Mouse (Mus musculus): ENCODE measurements around the gene Fam71e1. TPM values are rescaled to one million over a fixed set of nuclear protein-coding genes. Genes with fewer than 3 reads are reported as not detected.
A peak's percentile ranks its signal among the peaks of the same experiment; 100 is the strongest.

Fam71e1 gene
- 10 to 100 TPM in 3 of 4 experiments, 1 to 10 TPM in 1; 10.0 to 15.5 (median 13.0) TPM for total RNA-seq (2022)

- DNase-seq, result peak; percentile 96
These were observed at the start of gene Fam71e1, which contains the start of gene Emc10 for GRCm38 (mm10) chr7:44495992-44496770. TSS of gene Fam71e1 (plus strand) at chr7:44496581. TSS of gene Emc10 (minus strand) at chr7:44496529.

- no peak for DNase-seq
These were observed 43.1 kb upstream of the Fam71e1 start for GRCm38 (mm10) chr7:44453256-44453655.

- no peak for DNase-seq
These were observed 40.1 kb upstream of the Fam71e1 start for GRCm38 (mm10) chr7:44456302-44456701.

GRCm38 (mm10) chr7:44460067-44460466, 36.3 kb upstream of the Fam71e1 start:
- DNase-seq, result no peak

- no peak for DNase-seq
These were observed 35.4 kb upstream of the Fam71e1 start for GRCm38 (mm10) chr7:44460767-44461502.

- DNase-seq, result no peak
These were observed 34.7 kb upstream of the Fam71e1 start for GRCm38 (mm10) chr7:44461503-44462217.

- no peak for DNase-seq
These were observed 33.9 kb upstream of the Fam71e1 start for GRCm38 (mm10) chr7:44462218-44463055.

GRCm38 (mm10) chr7:44463056-44463425, 33.3 kb upstream of the Fam71e1 start:
- DNase-seq, result no peak

GRCm38 (mm10) chr7:44463556-44464225, 32.7 kb upstream of the Fam71e1 start:
- DNase-seq, result no peak

GRCm38 (mm10) chr7:44464511-44464910, 31.9 kb upstream of the Fam71e1 start:
- DNase-seq, result no peak

- no peak for DNase-seq
These were observed 31.3 kb upstream of the Fam71e1 start, which contains the start of gene Aspdh for GRCm38 (mm10) chr7:44465111-44465510. TSS of gene Aspdh (plus strand) at chr7:44465391.

- no peak for DNase-seq
These were observed 30.1 kb upstream of the Fam71e1 start for GRCm38 (mm10) chr7:44466006-44466887.

GRCm38 (mm10) chr7:44466888-44467311, 29.5 kb upstream of the Fam71e1 start:
- DNase-seq, result no peak

- peak; percentile 97 for DNase-seq
These were observed 28.5 kb upstream of the Fam71e1 start, which contains the start of gene Josd2 for GRCm38 (mm10) chr7:44467811-44468411. TSS of gene Josd2 (plus strand) at chr7:44467980.

- no peak for DNase-seq
These were observed 27.6 kb upstream of the Fam71e1 start for GRCm38 (mm10) chr7:44468644-44469285.

- no peak for DNase-seq
These were observed 26.4 kb upstream of the Fam71e1 start for GRCm38 (mm10) chr7:44469677-44470675.

- DNase-seq, result no peak
These were observed 25.4 kb upstream of the Fam71e1 start for GRCm38 (mm10) chr7:44470696-44471612.

Data from adrenal gland, adult 8-10 months (tissue).